Mouse (Mus musculus) erythroblast, embryonic 14.5 days (primary cell): ENCODE data around the gene Bmp6. TPM values are rescaled to one million over a fixed set of nuclear protein-coding genes. Genes with fewer than 3 reads are reported as not detected.

Experiments used
- H3K27me3 ChIP-seq: 2 replicates; pipeline ENCODE4 v1.6.1; 2012; ENCODE audit warnings: inconsistent platforms; ENCODE audit not compliant: control insufficient read depth
- H3K36me3 ChIP-seq: 2 replicates; pipeline ENCODE4 v1.6.1; 2012; ENCODE audit warnings: mild to moderate bottlenecking, inconsistent platforms; ENCODE audit not compliant: control insufficient read depth
- H3K4me1 ChIP-seq: 2 replicates; pipeline ENCODE4 v1.6.1; 2012; ENCODE audit warnings: inconsistent platforms; ENCODE audit not compliant: control insufficient read depth
- H3K4me3 ChIP-seq: replicated peaks from 2 replicates; pipeline ENCODE3; 2012; ENCODE audit warnings: moderate library complexity, mild to moderate bottlenecking, inconsistent platforms
- H3K9me3 ChIP-seq: 2 replicates; pipeline ENCODE4 v1.6.1; 2012; ENCODE audit warnings: low read length, inconsistent platforms, mixed read lengths; ENCODE audit not compliant: control insufficient read depth
- GATA1 ChIP-seq: IDR thresholded peaks from 2 replicates; pipeline ENCODE4 v1.6.1; 2012; ENCODE audit warnings: low read length, inconsistent platforms, mixed read lengths
- TAL1 ChIP-seq: IDR thresholded peaks from 3 replicates; pipeline ENCODE4 v1.6.1; 2012; ENCODE audit warnings: low read length, inconsistent platforms, mixed read lengths
- polyA plus RNA-seq: library from polyadenylated mRNA; stranded (reverse); fragments of >175 nt; gene quantifications from 2 replicates; pipeline ENCODE4 v1.2.3, GENCODE M21; 2012

Bmp6 gene
- polyA plus RNA-seq: 0.01 TPM in 1 of 2 replicates, not detected in the other

DNA sequence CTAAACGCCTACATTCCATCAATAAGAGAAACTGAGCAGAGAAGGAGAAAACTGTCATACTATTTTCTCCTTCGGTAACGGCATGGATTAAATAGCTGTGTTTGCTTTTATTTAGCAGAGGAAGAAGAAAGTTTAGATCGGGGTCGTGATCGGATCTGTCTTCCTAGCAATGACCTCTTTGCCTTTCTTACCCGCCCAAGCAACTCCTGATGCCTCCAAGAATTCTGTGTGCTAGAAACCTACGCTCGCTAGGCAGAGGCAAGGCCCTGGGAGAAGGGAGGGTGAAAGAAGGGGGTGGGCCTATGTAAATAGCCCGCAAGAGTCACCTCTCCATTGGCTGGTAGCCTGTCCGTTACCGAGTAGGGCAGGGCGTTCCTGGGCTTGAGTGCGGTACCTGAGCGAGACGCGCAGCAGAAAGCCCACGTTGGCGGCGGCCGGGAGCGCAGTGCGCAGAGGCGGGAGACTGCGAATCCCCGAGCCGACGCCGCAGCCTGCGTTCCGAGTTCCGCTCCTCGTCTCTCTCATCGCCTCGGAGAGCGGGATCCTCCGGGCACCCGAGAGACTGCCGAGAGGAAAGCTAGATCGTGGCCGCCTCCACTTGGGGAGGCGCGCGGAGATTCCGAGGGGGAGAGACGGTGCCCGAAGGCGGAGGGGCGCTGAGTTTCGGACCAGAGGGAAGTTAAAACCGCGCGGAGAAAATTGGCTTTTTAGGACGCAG, at the start of gene Bmp6:
TSS of gene Bmp6 (plus strand) at position 395 of the 718 bp plus-strand sequence.
- no peaks in the 10 kb centered on the region for H3K4me1 ChIP-seq
- no peaks in the 10 kb centered on the region for H3K36me3 ChIP-seq
- no peak within 1 kb of the TSS for H3K4me3 ChIP-seq
- peaks cover 57% of the 10 kb centered on the region for H3K27me3 ChIP-seq
- TF ChIP-seq TAL1 (no peak), GATA1 (no peak)
- H3K9me3 ChIP-seq: no peaks in the 10 kb centered on the region

DNA sequence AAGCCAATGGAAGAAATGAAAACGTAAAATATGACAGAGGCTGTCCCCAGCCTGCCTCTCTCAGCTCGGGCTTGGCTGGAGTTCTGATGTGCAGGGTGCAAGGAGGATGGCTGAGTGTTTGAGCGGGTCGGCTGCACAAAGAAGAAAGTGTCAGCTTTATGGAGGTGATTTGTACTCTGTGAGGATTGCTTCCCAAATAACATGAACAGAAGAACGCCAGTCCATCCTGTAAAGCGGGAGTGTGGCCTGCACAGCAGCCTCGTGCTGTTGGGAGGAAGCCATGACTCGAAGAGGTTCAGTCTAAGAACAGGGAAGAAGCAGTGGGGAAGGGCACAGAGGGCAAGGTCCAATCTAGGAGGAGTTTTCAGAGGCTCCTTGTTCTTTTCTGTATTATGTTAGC, 48.7 kb upstream of the Bmp6 start:
- no peaks in the 10 kb centered on the region for H3K36me3 ChIP-seq
- TF ChIP-seq TAL1 (no peak), GATA1 (no peak)
- no peak overlapping the region for H3K4me3 ChIP-seq
- H3K9me3 ChIP-seq: no peaks in the 10 kb centered on the region
- H3K4me1 ChIP-seq: no peaks in the 10 kb centered on the region
- no peaks in the 10 kb centered on the region for H3K27me3 ChIP-seq

DNA sequence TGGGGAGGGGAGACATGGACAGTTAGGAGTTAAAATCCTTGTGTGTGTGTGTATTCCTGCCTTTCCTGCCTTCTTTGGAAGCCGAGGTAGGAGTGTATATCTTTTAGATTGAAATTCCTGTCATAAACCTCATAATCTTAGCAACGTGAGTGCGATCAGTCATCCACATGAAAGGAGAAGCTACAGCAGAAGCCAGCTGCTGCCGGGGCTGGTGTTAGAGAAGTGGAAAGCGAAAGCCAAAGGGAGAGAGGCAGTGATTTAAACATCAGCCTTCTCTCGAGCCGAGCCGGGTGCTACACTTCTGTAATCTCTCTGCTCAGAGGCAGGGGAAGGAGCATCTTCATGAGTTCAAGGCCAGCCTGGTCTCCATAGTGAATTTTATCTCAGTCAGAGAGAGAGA, 48.3 kb upstream of the Bmp6 start:
- H3K36me3 ChIP-seq: no peaks in the 10 kb centered on the region
- no peaks in the 10 kb centered on the region for H3K9me3 ChIP-seq
- no peaks in the 10 kb centered on the region for H3K4me1 ChIP-seq
- no peak for TF ChIP-seq TAL1
- TF ChIP-seq GATA1: no peak
- H3K4me3 ChIP-seq: no peak overlapping the region
- no peaks in the 10 kb centered on the region for H3K27me3 ChIP-seq

DNA sequence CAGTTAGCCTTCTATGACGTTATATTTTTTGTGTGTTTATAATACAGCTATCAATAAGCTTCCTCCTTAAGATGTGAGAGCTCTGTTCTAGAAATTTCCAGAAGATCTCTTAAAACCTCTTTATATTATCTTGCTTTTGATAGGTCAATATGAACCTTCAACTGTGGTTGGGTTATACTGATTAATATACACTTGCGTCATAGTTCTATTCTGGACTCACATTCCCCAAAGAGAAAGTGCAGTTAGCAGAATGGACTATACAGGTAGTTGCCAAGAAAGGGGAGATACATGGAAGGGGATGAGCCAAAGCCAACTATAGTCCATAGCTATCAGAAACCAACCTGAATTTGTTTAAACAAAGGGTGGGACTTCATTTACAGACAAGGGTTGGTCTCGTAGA, 33.8 kb upstream of the Bmp6 start:
- Histone ChIP-seq H3K4me3 (no peak overlapping the region), H3K4me1 (no peaks in the 10 kb centered on the region), H3K36me3 (no peaks in the 10 kb centered on the region), H3K27me3 (no peaks in the 10 kb centered on the region), H3K9me3 (no peaks in the 10 kb centered on the region; the same call in 1 of the 2 replicates)
- TF ChIP-seq GATA1 (no peak), TAL1 (no peak)

DNA sequence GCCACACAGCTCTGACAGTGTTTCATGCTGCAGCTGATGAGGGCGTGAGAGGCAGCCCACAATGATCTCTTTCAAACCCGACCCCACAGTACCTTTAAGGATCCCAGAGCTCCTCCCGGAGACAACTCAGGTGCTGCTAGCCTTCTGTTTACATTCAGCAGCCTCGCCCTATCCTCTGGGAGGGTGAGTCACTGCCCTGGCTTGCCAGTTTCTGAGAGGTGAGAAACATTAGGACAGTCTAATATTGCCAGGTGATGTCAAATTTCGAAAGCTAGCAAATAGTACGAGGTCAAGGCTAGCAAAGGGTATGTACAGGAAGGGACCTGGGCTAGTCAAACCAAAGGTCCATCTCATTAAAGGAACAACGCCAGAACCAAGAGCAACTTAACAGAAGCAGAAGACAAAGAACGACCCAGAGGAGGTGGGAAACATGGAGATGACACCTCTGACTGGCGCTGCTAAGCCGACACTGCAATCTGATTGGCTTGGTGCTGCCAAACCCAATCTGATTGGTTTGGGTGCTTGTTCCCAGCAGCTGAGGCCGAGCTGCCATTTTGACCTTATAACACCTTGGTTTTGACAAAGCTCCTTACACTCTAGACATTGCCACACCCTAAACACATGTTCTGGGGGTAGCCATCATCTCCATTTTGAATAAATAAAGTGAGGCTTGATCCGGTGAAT, 32.4 kb upstream of the Bmp6 start:
- no peak overlapping the region for H3K4me3 ChIP-seq
- no peaks in the 10 kb centered on the region for H3K27me3 ChIP-seq
- no peaks in the 10 kb centered on the region for H3K9me3 ChIP-seq
- no peaks in the 10 kb centered on the region for H3K36me3 ChIP-seq
- H3K4me1 ChIP-seq: no peaks in the 10 kb centered on the region
- TF ChIP-seq TAL1: no peak
- TF ChIP-seq GATA1: no peak

DNA sequence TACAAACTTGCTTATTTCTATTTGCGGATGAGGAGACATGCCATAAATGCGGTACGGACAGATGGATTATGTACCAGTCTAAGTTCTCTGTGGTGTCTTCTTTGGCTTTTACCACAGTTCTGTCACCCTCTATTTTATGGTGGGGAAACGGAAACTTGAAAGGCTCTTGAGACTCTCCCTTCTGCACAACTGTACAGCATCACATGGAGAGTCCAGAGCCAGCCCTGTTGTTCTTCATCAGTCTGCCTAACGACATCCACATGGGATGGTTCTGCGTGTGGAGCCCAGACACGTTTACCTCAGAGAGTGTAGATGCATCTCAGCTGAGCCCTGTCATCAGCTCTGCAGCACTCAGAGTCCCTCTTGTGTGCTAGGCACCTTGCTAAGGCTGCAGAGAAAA, 30.3 kb upstream of the Bmp6 start:
- Histone ChIP-seq H3K27me3 (no peaks in the 10 kb centered on the region), H3K36me3 (no peaks in the 10 kb centered on the region), H3K4me1 (no peaks in the 10 kb centered on the region), H3K4me3 (no peak overlapping the region), H3K9me3 (no peaks in the 10 kb centered on the region)
- TF ChIP-seq GATA1: no peak
- no peak for TF ChIP-seq TAL1

DNA sequence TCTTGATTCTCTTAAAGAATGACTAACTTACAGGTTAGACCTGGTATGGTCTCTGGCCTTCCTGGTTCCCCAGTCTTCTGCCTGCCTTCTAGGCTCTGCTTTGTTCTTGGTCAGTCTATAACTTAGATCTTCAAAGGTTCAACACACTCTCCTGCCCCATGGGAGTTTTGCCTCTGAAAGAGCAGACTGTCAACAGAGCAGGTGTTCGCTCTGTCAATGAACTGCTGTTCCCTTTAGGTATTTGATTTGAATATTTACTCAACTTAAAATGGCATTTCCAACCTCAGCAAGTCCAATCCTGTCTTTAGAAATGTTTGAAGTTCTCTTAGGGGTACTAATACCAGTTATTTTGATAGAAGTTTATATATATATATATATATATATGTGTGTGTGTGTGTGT, 26.5 kb upstream of the Bmp6 start:
- no peaks in the 10 kb centered on the region for H3K36me3 ChIP-seq

DNA sequence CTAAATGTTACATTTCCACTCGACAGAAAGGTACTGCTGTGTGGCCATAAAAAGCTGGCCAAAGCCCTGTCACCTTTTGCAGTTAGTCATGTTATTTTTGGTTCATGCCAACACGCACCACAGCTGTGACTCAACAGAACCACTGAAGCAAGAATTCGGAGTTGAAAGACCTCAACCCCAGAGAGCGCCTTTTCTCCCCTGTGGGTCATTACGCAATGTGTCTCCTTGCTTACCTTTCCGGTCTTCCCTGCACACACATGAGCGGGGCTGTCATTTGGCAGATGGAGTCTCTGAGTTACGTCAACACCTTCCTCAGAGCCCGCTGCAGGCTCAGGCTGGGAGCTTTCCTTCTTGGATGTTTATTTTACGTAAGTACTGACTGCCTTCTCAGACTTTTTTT, 24.6 kb upstream of the Bmp6 start:
- no peak for TF ChIP-seq GATA1
- no peak for TF ChIP-seq TAL1
- no peak overlapping the region for H3K4me3 ChIP-seq

More for the DNA sequence above, 26.5 kb upstream of the Bmp6 start:
- Histone ChIP-seq H3K9me3 (no peaks in the 10 kb centered on the region), H3K4me3 (no peak overlapping the region), H3K4me1 (no peaks in the 10 kb centered on the region), H3K27me3 (no peaks in the 10 kb centered on the region)
- TF ChIP-seq TAL1 (no peak), GATA1 (no peak)

DNA sequence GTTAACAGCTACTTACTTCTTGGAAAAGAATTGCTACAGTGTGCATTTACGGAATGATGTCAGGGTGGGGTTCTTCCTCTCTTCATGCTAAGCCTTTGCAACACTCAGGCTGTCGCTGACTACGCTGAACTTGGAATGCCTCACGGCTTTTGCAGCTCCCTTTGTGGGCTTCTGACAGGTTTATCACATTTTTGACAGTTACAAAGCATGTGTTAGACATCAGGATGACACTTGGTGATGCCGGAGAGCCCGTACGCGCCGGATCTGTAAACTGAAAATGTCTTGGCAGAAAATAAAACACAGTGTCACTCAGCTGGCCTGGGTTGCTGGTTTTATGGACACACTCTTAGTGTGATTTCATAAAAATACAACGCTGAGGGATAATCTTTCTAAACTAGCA, 20.5 kb upstream of the Bmp6 start:
- no peaks in the 10 kb centered on the region for H3K27me3 ChIP-seq
- no peaks in the 10 kb centered on the region for H3K4me1 ChIP-seq
- no peaks in the 10 kb centered on the region for H3K9me3 ChIP-seq
- no peak for TF ChIP-seq TAL1
- TF ChIP-seq GATA1: no peak
- H3K36me3 ChIP-seq: no peaks in the 10 kb centered on the region
- no peak overlapping the region for H3K4me3 ChIP-seq

More for the DNA sequence above, 24.6 kb upstream of the Bmp6 start:
- no peaks in the 10 kb centered on the region for H3K36me3 ChIP-seq
- no peaks in the 10 kb centered on the region for H3K9me3 ChIP-seq
- no peaks in the 10 kb centered on the region for H3K27me3 ChIP-seq
- H3K4me1 ChIP-seq: no peaks in the 10 kb centered on the region
